15 mouse cellular contexts compared by ENCODE assay signal in genomic region chr6:65164977-65165376, GRCm38 (mm10). TPM values are rescaled to one million over a fixed set of nuclear protein-coding genes. Genes with fewer than 3 reads are reported as not detected.
A peak's percentile ranks its signal among the peaks of the same experiment; 100 is the strongest.
DNase-seq lines count a peak whose midpoint lies in the region; ATAC-seq and TF ChIP-seq lines count a peak whose summit lies in the region.
"Had no signal": no experiment of that assay in that cellular context is flagged by ENCODE, and none has a peak within 500 bp of the region (broad histone marks: within the 10 kb centered on the region; RNA-seq: fewer than 3 reads in every experiment).

No protein-coding gene starts in this region.

- no peak for ATAC-seq in heart, embryonic 11.5 days (replicated peaks; ENCODE audit: insufficient number of reproducible peaks, low FRiP score, low TSS enrichment)
- peak; percentile 28; the same call in 1 of the 2 replicates for ATAC-seq in liver, embryonic 15.5 days (ENCODE audit: insufficient read depth)
- ATAC-seq in liver, postnatal 0 days: no peak
- ATAC-seq in heart, embryonic 14.5 days (ENCODE audit: insufficient number of reproducible peaks, insufficient read depth, low FRiP score, low read depth): no peak
- ATAC-seq in hindbrain, embryonic 13.5 days (ENCODE audit: low FRiP score): no peak
- ATAC-seq: inflammation-experienced regulatory T-cells, adult 6 months had no signal

- no peaks in the 10 kb centered on the region for H3K9me3 ChIP-seq in heart, embryonic 11.5 days (replicated peaks; ENCODE audit: control insufficient read depth, low read length)
- H3K9me3 ChIP-seq in liver, embryonic 15.5 days (replicated peaks): no peaks in the 10 kb centered on the region
- no peaks in the 10 kb centered on the region for H3K9me3 ChIP-seq in liver, postnatal 0 days (ENCODE audit: low read length)
- H3K9me3 ChIP-seq in heart, embryonic 14.5 days (ENCODE audit: control insufficient read depth, low read length): no peaks in the 10 kb centered on the region
- H3K9me3 ChIP-seq in forebrain, embryonic 10.5 days: no peaks in the 10 kb centered on the region
- no peaks in the 10 kb centered on the region for H3K9me3 ChIP-seq in hindbrain, embryonic 13.5 days
- H3K9me3 ChIP-seq: G1E had no signal

- no peaks in the 10 kb centered on the region; the same call in 1 of the 2 replicates for H3K4me1 ChIP-seq in heart, embryonic 11.5 days (ENCODE audit: control insufficient read depth, insufficient read depth, low read length)
- no peaks in the 10 kb centered on the region for H3K4me1 ChIP-seq in liver, embryonic 15.5 days (replicated peaks)
- no peaks in the 10 kb centered on the region for H3K4me1 ChIP-seq in liver, postnatal 0 days (ENCODE audit: insufficient read depth)
- H3K4me1 ChIP-seq in heart, embryonic 14.5 days (ENCODE audit: control insufficient read depth in 2 of 2, insufficient read depth in 2 of 2, low read length in 2 of 2): no peaks in the 10 kb centered on the region
- no peaks in the 10 kb centered on the region for H3K4me1 ChIP-seq in forebrain, embryonic 10.5 days
- H3K4me1 ChIP-seq in hindbrain, embryonic 13.5 days (replicated peaks): no peaks in the 10 kb centered on the region

- H3K27ac ChIP-seq in heart, embryonic 11.5 days (ENCODE audit: low read depth, low read length): no peak overlapping the region; the same call in 1 of the 2 replicates
- no peak overlapping the region for H3K27ac ChIP-seq in liver, embryonic 15.5 days (replicated peaks)
- H3K27ac ChIP-seq in liver, postnatal 0 days (ENCODE audit: low read depth): no peak overlapping the region
- peak overlapping the region; percentile 41 to 44; a peak in 1 of 4 replicates for H3K27ac ChIP-seq in heart, embryonic 14.5 days (replicated peaks in 1 of 2; ENCODE audit: control insufficient read depth in 1 of 2, insufficient read depth in 1 of 2, low read depth in 2 of 2, low read length in 2 of 2)
- H3K27ac ChIP-seq in forebrain, embryonic 10.5 days: no peak overlapping the region
- no peak overlapping the region for H3K27ac ChIP-seq in hindbrain, embryonic 13.5 days

- 41% methylated on average over 5 of the region's 5 CpGs for WGBS in heart, embryonic 11.5 days (ENCODE audit: insufficient replicate concordance)
- 17% methylated on average over 5 of the region's 5 CpGs for WGBS in liver, embryonic 15.5 days (ENCODE audit: insufficient replicate concordance)
- WGBS in liver, postnatal 0 days (ENCODE audit: insufficient replicate concordance): 41% methylated on average over 5 of the region's 5 CpGs
- 35% methylated on average over 5 of the region's 5 CpGs for WGBS in heart, embryonic 14.5 days
- WGBS in forebrain, embryonic 10.5 days: 81% methylated on average over 5 of the region's 5 CpGs
- WGBS in hindbrain, embryonic 13.5 days: 76% methylated on average over 5 of the region's 5 CpGs

- DNase-seq in heart, adult 11 months: peak; percentile 90
- no peak for DNase-seq in liver, postnatal 0 days
- no peak for DNase-seq in right cerebral cortex, postnatal 4 days
- no peak for DNase-seq in forebrain, embryonic 10.5 days (ENCODE audit: extremely low spot score, low spot score)
- DNase-seq: cerebellum, adult 8-10 months; lung, adult 18-20 months; retina, postnatal 1 day; spleen, adult 18-20 months; thymus, postnatal 4 days had no signal

- H3K36me3 ChIP-seq in heart, embryonic 11.5 days (ENCODE audit: control insufficient read depth, insufficient read depth, low read length): no peaks in the 10 kb centered on the region
- H3K36me3 ChIP-seq in liver, embryonic 15.5 days (replicated peaks): no peaks in the 10 kb centered on the region
- no peaks in the 10 kb centered on the region for H3K36me3 ChIP-seq in liver, postnatal 0 days (replicated peaks; ENCODE audit: insufficient read depth, low read length)
- H3K36me3 ChIP-seq in heart, embryonic 14.5 days (ENCODE audit: control insufficient read depth, insufficient read depth, low read length): no peaks in the 10 kb centered on the region
- H3K36me3 ChIP-seq in forebrain, embryonic 10.5 days (replicated peaks): no peaks in the 10 kb centered on the region
- H3K36me3 ChIP-seq in hindbrain, embryonic 13.5 days: no peaks in the 10 kb centered on the region
- H3K36me3 ChIP-seq: G1E had no signal

- H3K4me2 ChIP-seq in heart, embryonic 11.5 days: no peak overlapping the region
- H3K4me2 ChIP-seq in liver, embryonic 15.5 days: no peak overlapping the region
- no peak overlapping the region for H3K4me2 ChIP-seq in liver, postnatal 0 days (ENCODE audit: low read depth, low read length)
- H3K4me2 ChIP-seq in heart, embryonic 14.5 days (ENCODE audit: low read length): no peak overlapping the region
- H3K4me2 ChIP-seq in hindbrain, embryonic 13.5 days: no peak overlapping the region

- no peak for TF ChIP-seq EP300 in liver, postnatal 0 days (IDR thresholded peaks at IDR 0.05; ENCODE audit: low read depth)

- no peak overlapping the region for H3K4me3 ChIP-seq in heart, embryonic 11.5 days (ENCODE audit: low read depth, low read length)
- no peak overlapping the region for H3K4me3 ChIP-seq in liver, embryonic 15.5 days (replicated peaks)
- no peak overlapping the region for H3K4me3 ChIP-seq in liver, postnatal 0 days (ENCODE audit: low read depth, low read length)
- no peak overlapping the region for H3K4me3 ChIP-seq in heart, embryonic 14.5 days (ENCODE audit: control insufficient read depth in 1 of 2, insufficient read depth in 1 of 2, low read depth in 1 of 2, low read length in 2 of 2)
- no peak overlapping the region for H3K4me3 ChIP-seq in forebrain, embryonic 10.5 days
- H3K4me3 ChIP-seq in hindbrain, embryonic 13.5 days: no peak overlapping the region

- no peak for TF ChIP-seq CTCF in liver, postnatal 0 days (IDR thresholded peaks at IDR 0.05; ENCODE audit: low read depth)

- no peaks in the 10 kb centered on the region for H3K27me3 ChIP-seq in heart, embryonic 11.5 days (ENCODE audit: control insufficient read depth, insufficient read depth, low read length)
- no peaks in the 10 kb centered on the region for H3K27me3 ChIP-seq in liver, embryonic 15.5 days
- H3K27me3 ChIP-seq in liver, postnatal 0 days (ENCODE audit: insufficient read depth, low read length): no peaks in the 10 kb centered on the region
- no peaks in the 10 kb centered on the region for H3K27me3 ChIP-seq in heart, embryonic 14.5 days (ENCODE audit: control insufficient read depth, insufficient read depth, low read length)
- no peaks in the 10 kb centered on the region for H3K27me3 ChIP-seq in forebrain, embryonic 10.5 days (ENCODE audit: poor library complexity, severe bottlenecking)
- H3K27me3 ChIP-seq in hindbrain, embryonic 13.5 days: no peaks in the 10 kb centered on the region

- no peak overlapping the region for H3K9ac ChIP-seq in heart, embryonic 11.5 days (ENCODE audit: low read depth, low read length)
- no peak overlapping the region for H3K9ac ChIP-seq in liver, embryonic 15.5 days
- no peak overlapping the region for H3K9ac ChIP-seq in liver, postnatal 0 days (replicated peaks)
- H3K9ac ChIP-seq in heart, embryonic 14.5 days (ENCODE audit: low read length): no peak overlapping the region
- no peak overlapping the region for H3K9ac ChIP-seq in hindbrain, embryonic 13.5 days

RNA-seq across cellular contexts. Expression of gene Hpgds, which starts 20.3 kb away (rescaled TPM):
- polyA plus RNA-seq in heart, embryonic 11.5 days (2014; fragmentation: Nextera tagmentation; extraction: Ambion mirVana): 1.1 and 1.3 TPM in 2 replicates
- polyA plus RNA-seq in liver, embryonic 15.5 days (2015; fragmentation: Nextera tagmentation; extraction: Ambion mirVana): 2.8 and 4.4 TPM in 2 replicates
- polyA plus RNA-seq in liver, postnatal 0 days (2015; fragmentation: Nextera tagmentation; extraction: Ambion mirVana): 3.6 and 3.7 TPM in 2 replicates
- polyA plus RNA-seq in heart, embryonic 14.5 days (2014; fragmentation: Nextera tagmentation; extraction: Ambion mirVana): 3.4 and 4.2 TPM in 2 replicates
- 2.4 and 4.0 TPM in 2 replicates for polyA plus RNA-seq in forebrain, embryonic 10.5 days (2016; fragmentation: Nextera tagmentation; extraction: Ambion mirVana)
- 8.6 and 9.0 TPM in 2 replicates for polyA plus RNA-seq in hindbrain, embryonic 13.5 days (2015; fragmentation: Nextera tagmentation; extraction: Ambion mirVana)
- polyA plus RNA-seq: G1E had no signal

Comparison
In these comparisons a context has a peak if more than half of its experiments do, and no peak if none do; other contexts are left out.
1. H3K27ac ChIP-seq: peak in heart, embryonic 14.5 days (2 of 2); none in heart, embryonic 11.5 days (single experiment), liver, embryonic 15.5 days (single experiment), liver, postnatal 0 days (single experiment), forebrain, embryonic 10.5 days (single experiment) and hindbrain, embryonic 13.5 days (single experiment).